Mouse (Mus musculus): ENCODE data around the gene Maml1.
A peak's percentile ranks its signal among the peaks of the same experiment; 100 is the strongest.

Gene Maml1

GRCm38 (mm10) chr11:50238821-50239791, 53.0 kb downstream of the Maml1 start:
- no peak for DNase-seq (ENCODE audit: low read depth)

GRCm38 (mm10) chr11:50238324-50238723, 53.8 kb downstream of the Maml1 start, which contains the start of gene Ltc4s:
Ltc4s (minus strand) TSS chr11:50238616.
- DNase-seq (ENCODE audit: low read depth) = no peak

- no peak for DNase-seq (ENCODE audit: low read depth)
Measured at GRCm38 (mm10) chr11:50236937-50237835, 54.9 kb downstream of the Maml1 start.

- peak; percentile 82 for DNase-seq (ENCODE audit: low read depth)
Measured at GRCm38 (mm10) chr11:50236540-50236936, 55.6 kb downstream of the Maml1 start.

- DNase-seq (ENCODE audit: low read depth) = no peak
Measured at GRCm38 (mm10) chr11:50234606-50235005, 57.5 kb downstream of the Maml1 start.

- DNase-seq (ENCODE audit: low read depth) = no peak
Measured at GRCm38 (mm10) chr11:50233993-50234392, 58.1 kb downstream of the Maml1 start.

GRCm38 (mm10) chr11:50233022-50233421, 59.1 kb downstream of the Maml1 start:
- DNase-seq (ENCODE audit: low read depth) = no peak

GRCm38 (mm10) chr11:50231411-50231810, 60.7 kb downstream of the Maml1 start:
- DNase-seq (ENCODE audit: low read depth) = peak; percentile 81

- DNase-seq (ENCODE audit: low read depth) = no peak
Measured at GRCm38 (mm10) chr11:50230481-50231304, 61.4 kb downstream of the Maml1 start.

GRCm38 (mm10) chr11:50229252-50229910, 62.7 kb downstream of the Maml1 start:
- no peak for DNase-seq (ENCODE audit: low read depth)

- DNase-seq (ENCODE audit: low read depth) = no peak
Measured at GRCm38 (mm10) chr11:50228772-50229171, 63.3 kb downstream of the Maml1 start.

GRCm38 (mm10) chr11:50227736-50228135, 64.4 kb downstream of the Maml1 start:
- DNase-seq (ENCODE audit: low read depth) = no peak

GRCm38 (mm10) chr11:50227226-50227625, 64.9 kb downstream of the Maml1 start:
- no peak for DNase-seq (ENCODE audit: low read depth)

GRCm38 (mm10) chr11:50226406-50226805, 65.7 kb downstream of the Maml1 start:
- DNase-seq (ENCODE audit: low read depth) = no peak

- no peak for DNase-seq (ENCODE audit: low read depth)
Measured at GRCm38 (mm10) chr11:50225611-50226378, 66.3 kb downstream of the Maml1 start.

GRCm38 (mm10) chr11:50224671-50225530, 67.2 kb downstream of the Maml1 start:
- DNase-seq (ENCODE audit: low read depth) = peak; percentile 88

GRCm38 (mm10) chr11:50223783-50224662, 68.1 kb downstream of the Maml1 start:
- no peak for DNase-seq (ENCODE audit: low read depth)

GRCm38 (mm10) chr11:50222559-50223276, 69.4 kb downstream of the Maml1 start:
- DNase-seq (ENCODE audit: low read depth) = no peak

All from c-Kit-positive CD71-positive TER-119-negative erythroid progenitor cells, embryonic 14.5 days (primary cell).